Mouse (Mus musculus) CH12.LX (cell line): ENCODE measurements around the gene Hist1h3a. TPM values are rescaled to one million over a fixed set of nuclear protein-coding genes. Genes with fewer than 3 reads are reported as not detected.

Experiments
- DNase-seq: peaks from one replicate; pipeline ENCODE4 v3.0.0-alpha.2; 2013; ENCODE audit errors: extremely low read depth
- H3K27ac ChIP-seq: 2 replicates; pipeline ENCODE4 v1.5.1; 2012; ENCODE audit warnings: low read depth, mild to moderate bottlenecking, control low read depth, moderate library complexity; ENCODE audit not compliant: insufficient read depth
- H3K27me3 ChIP-seq: replicated peaks from 2 replicates; pipeline ENCODE3; 2012; ENCODE audit warnings: inconsistent platforms
- H3K36me3 ChIP-seq, 2 experiments: replicated peaks in 1 of 2; 2 replicates each; pipeline versions ENCODE3 to v1.6.1; 2012; ENCODE audit warnings: inconsistent platforms in 1 of 2, low read length in 1 of 2, mild to moderate bottlenecking in 1 of 2, mixed read lengths in 1 of 2, moderate library complexity in 1 of 2; ENCODE audit not compliant: control insufficient read depth in 1 of 2, insufficient read depth in 1 of 2
- H3K4me1 ChIP-seq, 2 experiments: 2 replicates each; pipeline ENCODE4 v1.6.1; 2012; ENCODE audit warnings: inconsistent platforms in 1 of 2, moderate library complexity in 1 of 2; ENCODE audit not compliant: insufficient read depth in 2 of 2, control insufficient read depth in 1 of 2
- H3K4me2 ChIP-seq: 2 replicates; pipeline ENCODE4 v1.6.1; 2012; ENCODE audit warnings: low read depth, mild to moderate bottlenecking, control low read depth; ENCODE audit not compliant: poor library complexity, insufficient read depth, severe bottlenecking
- H3K4me3 ChIP-seq, 3 experiments: fragments of 150-350 bp in 1 of 3; sonication (generic) in 1 of 3; replicated peaks in 1 of 3; 2 replicates each; pipeline versions ENCODE3 to v1.5.1; 2011 to 2012; ENCODE audit warnings: low read depth in 2 of 3, low read length in 2 of 3, mild to moderate bottlenecking in 2 of 3, moderate library complexity in 2 of 3, control low read depth in 1 of 3, improper control_type of control experiment in 1 of 3, inconsistent platforms in 1 of 3, mixed read lengths in 1 of 3; ENCODE audit not compliant: poor library complexity in 1 of 3
- H3K79me2 ChIP-seq: replicated peaks from 2 replicates; pipeline ENCODE4 v1.6.1; 2012; ENCODE audit warnings: mild to moderate bottlenecking, moderate library complexity; ENCODE audit not compliant: control insufficient read depth, poor library complexity, insufficient read depth, severe bottlenecking; ENCODE audit errors: extremely low read depth
- H3K9ac ChIP-seq: 2 replicates; pipeline ENCODE4 v1.6.1; 2012; ENCODE audit warnings: low read depth, mild to moderate bottlenecking, control low read depth, moderate library complexity; ENCODE audit not compliant: insufficient read depth
- H3K9me3 ChIP-seq: replicated peaks from 2 replicates; pipeline ENCODE3; 2012; ENCODE audit warnings: low read length, inconsistent platforms, mixed read lengths
- BHLHE40 ChIP-seq: IDR thresholded peaks from 2 replicates; pipeline ENCODE4 v1.6.1; 2011; ENCODE audit warnings: mild to moderate bottlenecking, low read depth, low read length, improper control_type of control experiment
- CTCF ChIP-seq, 2 experiments: IDR thresholded peaks in 1 of 2; conservative IDR thresholded peaks in 1 of 2; 2 replicates each; pipeline ENCODE4 v1.5.1; 2011 to 2012; ENCODE audit warnings: low read depth in 2 of 2, low read length in 2 of 2, improper control_type of control experiment in 1 of 2, inconsistent platforms in 1 of 2, mild to moderate bottlenecking in 1 of 2, moderate library complexity in 1 of 2
- E2F4 ChIP-seq: IDR thresholded peaks from 2 replicates; pipeline ENCODE4 v1.6.1; 2011; ENCODE audit warnings: low read depth, low read length, improper control_type of control experiment; ENCODE audit not compliant: insufficient replicate concordance
- GABPA ChIP-seq: IDR thresholded peaks from 2 replicates; pipeline ENCODE4 v1.6.1; 2012; ENCODE audit warnings: low read depth, low read length, improper control_type of control experiment, inconsistent platforms; ENCODE audit not compliant: insufficient replicate concordance
- JUN ChIP-seq: IDR thresholded peaks from 2 replicates; pipeline ENCODE4 v1.6.1; 2011; ENCODE audit warnings: low read depth, mild to moderate bottlenecking, low read length, improper control_type of control experiment, moderate library complexity; ENCODE audit not compliant: insufficient read depth
- JUND ChIP-seq: conservative IDR thresholded peaks from 2 replicates; pipeline ENCODE4 v1.6.1; 2011; ENCODE audit warnings: low read depth, low read length, improper control_type of control experiment
- KAT2A ChIP-seq: IDR thresholded peaks from 2 replicates; pipeline ENCODE4 v1.6.1; 2012; ENCODE audit warnings: low read length, improper control_type of control experiment, inconsistent platforms; ENCODE audit not compliant: insufficient replicate concordance
- MAFK ChIP-seq: IDR thresholded peaks from 2 replicates; pipeline ENCODE4 v1.6.1; 2011; ENCODE audit warnings: low read length, improper control_type of control experiment; ENCODE audit not compliant: insufficient replicate concordance
- MAX ChIP-seq: IDR thresholded peaks from 2 replicates; pipeline ENCODE4 v1.6.1; 2011; ENCODE audit warnings: low read length, improper control_type of control experiment
- MEF2A ChIP-seq: IDR thresholded peaks from 2 replicates; pipeline ENCODE4 v1.6.1; 2014; ENCODE audit warnings: low read depth, mild to moderate bottlenecking, inconsistent platforms, low read length, improper control_type of control experiment, borderline replicate concordance
- MXI1 ChIP-seq: IDR thresholded peaks from 2 replicates; pipeline ENCODE4 v1.6.1; 2011; ENCODE audit warnings: mild to moderate bottlenecking, low read depth, low read length, improper control_type of control experiment
- MYC ChIP-seq: IDR thresholded peaks from 2 replicates; pipeline ENCODE4 v1.6.1; 2011; ENCODE audit warnings: low read depth, mild to moderate bottlenecking, improper control_type of control experiment, low read length
- RCOR1 ChIP-seq: conservative IDR thresholded peaks from 2 replicates; pipeline ENCODE4 v1.6.1; 2012; ENCODE audit warnings: low read depth, mild to moderate bottlenecking, inconsistent platforms, low read length, improper control_type of control experiment
- SIN3A ChIP-seq: IDR thresholded peaks from 2 replicates; pipeline ENCODE4 v1.6.1; 2012; ENCODE audit warnings: low read length, improper control_type of control experiment, inconsistent platforms
- SMC3 ChIP-seq: IDR thresholded peaks from 2 replicates; pipeline ENCODE4 v1.6.1; 2011; ENCODE audit warnings: low read depth, low read length, improper control_type of control experiment
- TBP ChIP-seq: conservative IDR thresholded peaks from 2 replicates; pipeline ENCODE4 v1.6.1; 2011; ENCODE audit warnings: low read depth, low read length, improper control_type of control experiment
- USF1 ChIP-seq: IDR thresholded peaks from 2 replicates; pipeline ENCODE4 v1.6.1; 2014; ENCODE audit warnings: low read depth, mild to moderate bottlenecking, inconsistent platforms, low read length, improper control_type of control experiment
- USF2 ChIP-seq: conservative IDR thresholded peaks from 2 replicates; pipeline ENCODE4 v1.6.1; 2011; ENCODE audit warnings: low read depth, low read length, improper control_type of control experiment
- ZC3H11A ChIP-seq: IDR thresholded peaks from 2 replicates; pipeline ENCODE4 v1.6.1; 2012; ENCODE audit warnings: low read depth, mild to moderate bottlenecking, inconsistent platforms, low read length, improper control_type of control experiment
- dilution Hi-C: fragments of 300-500 bp; cut with MboI; formaldehyde crosslinking; loops from 2 replicates; pipeline ENCODE4 v1.14.3; 2020; ENCODE audit warnings: low sequenced_read_pairs; ENCODE audit not compliant: extremely low pct_unique_long_range_greater_than_20kb, extremely low pct_ligation_motif_present
- in situ Hi-C: fragments of 300-500 bp; cut with MboI; formaldehyde crosslinking; loops from 3 replicates; pipeline ENCODE4 v1.14.3; 2019; ENCODE audit warnings: low sequenced_read_pairs, low pct_ligation_motif_present, low pct_unique_long_range_greater_than_20kb, mixed read lengths
- polyA plus RNA-seq: library from polyadenylated mRNA; unstranded; fragments of >175 nt; gene quantifications from 2 replicates; pipeline ENCODE4 v1.2.1, GENCODE M21; 2012; ENCODE audit warnings: low read depth; ENCODE audit not compliant: insufficient read length
- total RNA-seq, 2 experiments: library from RNA; depleted of rRNA; stranded (reverse); fragments of 300-350 nt in 1 of 2; fragments of >200 nt in 1 of 2; gene quantifications; 2 replicates each; pipeline ENCODE4 v1.2.3; 2012 to 2014

The Hist1h3a gene
- total and polyA plus RNA-seq, 3 experiments, result 3.2 to 1,392 (median 78.5) TPM

DNA sequence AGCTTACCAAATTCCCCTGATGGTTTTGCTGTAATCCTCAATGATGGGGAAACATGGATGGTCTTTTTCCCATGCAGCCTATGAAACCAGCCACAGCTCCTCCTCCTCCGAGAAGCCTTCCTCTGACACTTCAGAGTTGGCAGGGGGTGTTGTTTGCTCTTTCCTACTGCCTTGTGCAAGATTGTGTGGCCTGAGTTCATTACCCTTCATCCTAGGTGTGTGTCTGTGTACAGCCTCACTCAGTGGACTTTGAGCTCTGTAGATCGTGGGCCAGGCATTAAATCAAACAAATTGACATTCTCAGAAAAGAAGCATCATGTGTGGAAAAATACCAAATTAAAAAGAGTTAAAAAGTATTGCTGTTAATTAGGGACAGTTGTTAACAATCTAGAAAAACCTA lies 42.3 kb upstream of the Hist1h3a start:
- Histone ChIP-seq H3K79me2 (no peaks in the 10 kb centered on the region), H3K36me3 (no peaks in the 10 kb centered on the region), H3K9me3 (no peaks in the 10 kb centered on the region), H3K27ac (no peak overlapping the region), H3K4me3 (no peak overlapping the region), H3K4me1 (peaks cover 7 to 8% of the 10 kb centered on the region in 2 experiments), H3K9ac (no peak overlapping the region), H3K27me3 (no peaks in the 10 kb centered on the region), H3K4me2 (no peak overlapping the region)
- no peak for DNase-seq
- in situ Hi-C loops, result no loop called here
- dilution Hi-C loops, result no loop called here
- no peak for TF ChIP-seq MYC
- no peak for TF ChIP-seq USF1
- TF ChIP-seq E2F4, result no peak
- no peak for TF ChIP-seq SMC3
- no peak for TF ChIP-seq SIN3A
- no peak for TF ChIP-seq KAT2A
- no peak for TF ChIP-seq MEF2A
- TF ChIP-seq, all 38 proteins: peak for 0

DNA sequence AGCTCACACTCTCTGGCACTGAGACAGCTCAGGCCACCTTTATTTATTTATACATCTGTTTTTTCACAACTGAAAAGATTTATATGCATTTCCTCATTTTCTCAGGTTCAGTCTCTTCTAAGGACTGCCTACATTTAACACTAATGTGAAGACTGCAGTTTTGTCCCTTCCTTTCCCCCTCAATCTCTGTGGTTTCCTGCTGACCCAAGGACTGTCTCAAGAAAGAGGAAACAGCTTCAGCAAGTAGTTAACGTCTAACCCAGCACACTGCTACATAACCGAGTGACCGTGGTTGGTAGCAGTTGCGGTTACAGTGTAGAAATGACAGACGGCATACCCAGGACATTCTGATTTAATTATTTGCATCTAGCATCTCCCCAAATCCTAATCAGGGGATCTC lies 37.2 kb upstream of the Hist1h3a start:
- TF ChIP-seq E2F4 (no peak), MXI1 (no peak), MEF2A (no peak), ZC3H11A (no peak), CTCF (conservative IDR thresholded peaks at IDR 0.05 in 1 of 2, IDR thresholded peaks at IDR 0.05 in 1 of 2; ENCODE audit: low read depth in 2 of 2, low read length in 2 of 2) (no peak), RCOR1 (no peak), USF2 (no peak), JUND (no peak), BHLHE40 (no peak), MAFK (no peak), TBP (no peak), GABPA (no peak), JUN (no peak), MAX (no peak)
- no peaks in the 10 kb centered on the region for H3K27me3 ChIP-seq
- no peak overlapping the region for H3K27ac ChIP-seq
- H3K9me3 ChIP-seq, result no peaks in the 10 kb centered on the region
- no peaks in the 10 kb centered on the region for H3K79me2 ChIP-seq
- H3K4me1 ChIP-seq, result peaks cover 5 to 15% of the 10 kb centered on the region in 2 experiments; a peak in 3 of 4 replicates
- dilution Hi-C loops (no loop called here), in situ Hi-C loops (no loop called here)
- H3K36me3 ChIP-seq, result no peaks in the 10 kb centered on the region
- H3K4me2 ChIP-seq, result no peak overlapping the region; the same call in 1 of the 2 replicates
- no peak overlapping the region for H3K4me3 ChIP-seq
- no peak overlapping the region for H3K9ac ChIP-seq
- peak; percentile 35 for DNase-seq
